ENCODE assay signal across 8 mouse cellular contexts in genomic region chr2:65024887-65025286, GRCm38 (mm10). TPM values are rescaled to one million over a fixed set of nuclear protein-coding genes. Genes with fewer than 3 reads are reported as not detected.
DNase-seq lines count a peak whose midpoint lies in the region; ATAC-seq lines count a peak whose summit lies in the region.

Gene Grb14 (minus strand): TSS chr2:65024987.

- no peak within 1 kb of the TSS for H3K4me3 ChIP-seq in kidney, embryonic 16.5 days (ENCODE audit: low read length)

- H3K9me3 ChIP-seq in kidney, embryonic 16.5 days (ENCODE audit: low read length), result no peaks in the 10 kb centered on the region

- WGBS in kidney, embryonic 16.5 days, result 93% methylated on average over 1 of the region's 1 CpGs

- no peak within 1 kb of the TSS for H3K4me2 ChIP-seq in kidney, embryonic 16.5 days (replicated peaks; ENCODE audit: low read depth, low read length)

- DNase-seq in kidney, postnatal 25 days, result no peak
- DNase-seq in adrenal gland, postnatal 36 days, result no peak
- no peak for DNase-seq in gastrocnemius, postnatal 25 days
- no peak for DNase-seq in layer of hippocampus, postnatal 14 days (ENCODE audit: low spot score in 2 of 2)
- DNase-seq in spleen, postnatal 4 days (ENCODE audit: low spot score in 2 of 2), result no peak
- DNase-seq in yolk sac, embryonic 10.5 days (ENCODE audit: low spot score), result no peak
- DNase-seq in spleen, adult 18-20 months, result no peak

- no peaks in the 10 kb centered on the region for H3K36me3 ChIP-seq in kidney, embryonic 16.5 days (ENCODE audit: insufficient read depth, low read length)

- no peak within 1 kb of the TSS for H3K9ac ChIP-seq in kidney, embryonic 16.5 days (replicated peaks; ENCODE audit: low read length)

- peaks cover 11% of the 10 kb centered on the region for H3K4me1 ChIP-seq in kidney, embryonic 16.5 days (ENCODE audit: insufficient read depth, low read length)

- no peak for ATAC-seq in kidney, embryonic 16.5 days (ENCODE audit: low FRiP score, low TSS enrichment)

- H3K27me3 ChIP-seq in kidney, embryonic 16.5 days (ENCODE audit: insufficient read depth, low read length), result no peaks in the 10 kb centered on the region

- H3K27ac ChIP-seq in kidney, embryonic 16.5 days (ENCODE audit: low read length), result no peak within 1 kb of the TSS

RNA-seq across cellular contexts. Expression of gene Grb14, which starts in this region (rescaled TPM):
- polyA plus RNA-seq in kidney, embryonic 16.5 days (2015; fragmentation: Nextera tagmentation; extraction: Ambion mirVana), result 34.4 and 35.6 TPM in 2 replicates
- total RNA-seq in adrenal gland, postnatal 36 days (2021), result 10 to 100 TPM; 19.6 to 41.5 TPM
- 10 to 100 TPM; 13.2 to 25.2 TPM for total RNA-seq in gastrocnemius, postnatal 25 days (2021)
- total RNA-seq in layer of hippocampus, postnatal 14 days (2021), result 10 to 100 TPM; 42.6 to 43.3 TPM
